Mouse (Mus musculus): Measurements from ENCODE around the gene Tnni1.

Gene Tnni1

DNA sequence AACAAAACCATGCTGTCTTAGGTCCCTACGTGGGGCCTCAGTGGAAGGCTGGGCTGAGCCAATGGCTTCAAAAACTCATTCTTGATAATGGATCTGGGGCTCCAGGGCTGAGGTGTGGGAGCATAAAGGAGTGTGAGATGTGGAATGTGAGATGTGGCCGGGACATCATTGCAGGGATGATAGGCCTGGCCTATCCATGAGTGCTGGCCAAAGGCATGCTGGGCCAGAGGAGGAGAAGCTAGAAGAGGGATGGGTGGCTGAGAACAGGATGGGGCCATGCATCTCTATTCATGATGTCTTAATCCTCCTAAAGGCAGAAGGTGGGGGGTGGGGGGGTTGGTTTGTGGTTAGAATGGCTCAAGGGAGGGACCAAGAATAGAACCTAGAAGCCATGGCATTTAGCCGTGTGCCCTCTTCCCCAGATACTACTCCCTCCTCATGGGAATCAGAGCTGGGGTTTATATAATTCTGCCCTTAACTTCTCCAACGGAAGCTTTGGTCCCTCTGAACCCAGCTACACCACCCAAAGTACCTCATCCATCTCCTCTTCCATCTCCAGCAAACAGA lies 11.8 kb upstream of the Tnni1 start:
- DNase-seq = no peak

DNA sequence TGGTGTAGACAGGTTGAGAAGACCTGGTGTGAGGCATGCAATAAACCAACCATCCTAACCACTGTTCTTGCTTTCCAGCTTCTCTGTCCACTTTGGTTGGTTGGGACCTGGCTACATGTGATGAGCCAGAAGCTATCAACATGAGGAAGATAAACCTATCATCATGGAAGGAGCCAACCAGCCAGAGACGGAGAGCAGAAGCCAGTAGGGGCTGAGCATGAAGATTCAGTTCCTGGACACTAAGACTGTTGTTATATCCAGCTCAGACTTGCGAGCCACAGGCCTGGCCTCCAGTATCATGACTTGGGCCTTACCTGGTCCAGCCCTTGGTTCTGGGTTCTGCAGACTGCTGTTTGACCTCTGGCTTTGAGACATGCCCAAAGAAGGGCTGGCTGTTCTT lies 10.8 kb upstream of the Tnni1 start:
- DNase-seq = no peak

DNA sequence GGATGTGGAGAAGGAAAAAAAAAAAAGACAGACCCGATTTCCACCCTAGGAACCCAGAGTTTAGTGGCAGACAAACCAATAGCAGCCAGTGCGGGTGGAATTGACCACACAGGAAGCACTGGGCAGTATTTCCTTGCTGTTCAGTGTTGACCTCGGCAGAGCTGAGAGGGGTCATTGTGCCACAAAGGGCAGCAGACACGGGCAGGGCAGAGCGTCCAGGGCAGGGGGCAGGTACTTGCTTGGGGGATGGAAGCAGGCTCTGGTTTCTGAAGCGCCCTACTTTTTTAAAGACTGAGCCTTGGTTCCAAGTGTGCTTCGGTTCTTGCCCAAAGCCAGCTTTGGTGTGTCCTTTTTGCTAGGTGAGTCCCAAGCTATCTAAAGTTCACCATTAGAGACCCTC lies 9.0 kb upstream of the Tnni1 start:
- DNase-seq = no peak

DNA sequence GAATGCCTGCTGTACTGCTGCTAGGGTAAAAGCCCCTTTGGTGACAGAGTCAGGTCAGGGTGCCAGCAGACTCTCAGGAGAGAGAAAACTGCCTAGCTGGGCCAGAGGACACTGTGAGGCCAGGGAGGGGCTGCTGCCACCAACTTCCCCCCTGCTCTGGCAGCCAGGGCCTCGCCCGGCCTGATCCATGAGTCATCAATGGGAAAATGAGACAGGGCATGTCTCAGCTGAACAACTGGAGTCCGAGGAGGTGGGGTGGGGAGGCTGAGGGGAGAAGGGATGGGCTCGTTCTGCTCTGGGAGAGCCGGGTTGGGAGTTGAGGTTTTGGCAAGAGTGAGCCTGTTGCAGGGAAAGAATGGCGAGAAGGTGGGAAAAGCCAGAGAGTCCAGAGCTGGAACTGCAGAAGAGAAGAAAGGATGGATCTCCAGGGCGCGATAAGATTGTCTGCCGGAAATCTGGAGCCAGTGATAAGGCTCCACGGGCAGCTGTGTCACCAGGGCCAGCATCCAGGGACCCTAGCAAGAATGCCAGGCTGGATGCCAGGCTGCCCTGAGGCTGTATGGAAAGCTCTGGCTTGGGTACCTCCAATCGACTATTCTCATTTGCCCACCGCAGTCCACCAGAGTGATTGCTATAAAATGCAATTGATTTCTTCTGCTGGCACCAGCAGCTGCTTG lies 8.2 kb upstream of the Tnni1 start:
- no peak for DNase-seq

DNA sequence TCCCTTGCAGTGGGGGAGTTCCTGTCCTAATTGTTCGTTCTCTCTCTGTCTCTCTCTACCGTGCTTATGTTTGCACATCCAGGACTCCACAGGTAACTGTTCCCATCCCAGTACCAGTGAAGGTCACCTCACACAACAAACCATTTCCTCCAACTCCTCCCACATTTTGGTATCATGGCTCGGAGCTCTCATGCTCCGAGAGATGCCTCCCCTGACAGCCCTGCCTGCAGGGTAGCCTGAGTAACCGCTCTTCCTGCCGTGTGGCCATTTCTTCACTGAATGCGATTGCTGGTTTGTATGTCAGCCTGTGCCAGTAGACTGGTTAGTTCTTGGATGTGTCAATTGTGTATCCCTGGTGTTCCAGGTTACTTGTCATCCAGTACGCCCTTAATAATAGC lies 7.7 kb upstream of the Tnni1 start:
- no peak for DNase-seq

DNA sequence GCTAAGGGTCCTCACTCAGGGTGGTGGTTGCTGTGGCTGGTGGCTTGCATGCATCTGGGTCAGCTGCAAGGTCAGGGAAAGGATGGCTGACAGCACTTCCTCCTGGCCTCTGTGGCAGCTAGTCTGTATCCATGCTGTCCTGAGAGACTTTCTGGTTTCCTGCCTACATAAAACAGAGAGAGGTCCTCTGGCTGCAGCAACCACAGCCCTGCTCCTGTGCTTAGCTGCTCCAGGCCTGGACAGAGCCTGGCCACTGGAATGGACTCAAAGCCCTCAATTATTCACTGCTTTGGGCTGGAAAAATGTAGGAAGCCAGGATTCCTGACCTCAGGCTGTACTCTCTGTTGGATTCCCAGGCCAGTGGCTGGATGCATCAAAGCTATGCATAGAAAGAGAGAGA lies 2.6 kb upstream of the Tnni1 start:
- no peak for DNase-seq

DNA sequence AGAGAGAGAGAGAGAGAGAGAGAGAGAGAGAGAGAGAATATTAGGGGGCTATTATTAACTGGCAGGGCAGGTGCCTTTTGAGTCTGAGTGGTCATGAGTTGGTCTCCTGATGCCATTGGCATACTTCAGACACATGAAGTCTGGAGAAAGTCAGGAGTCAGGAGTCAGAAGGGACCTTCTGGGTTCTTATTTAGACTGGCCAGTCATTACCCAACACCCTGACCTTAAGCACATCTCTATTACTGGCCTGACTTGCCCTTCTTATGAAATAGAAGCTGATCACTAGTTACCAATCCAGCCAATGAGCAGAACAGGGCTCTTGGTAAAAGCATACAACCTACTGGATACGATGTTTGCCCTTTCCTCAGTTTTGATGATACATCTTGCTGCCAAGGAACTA lies 2.2 kb upstream of the Tnni1 start:
- DNase-seq = no peak

DNA sequence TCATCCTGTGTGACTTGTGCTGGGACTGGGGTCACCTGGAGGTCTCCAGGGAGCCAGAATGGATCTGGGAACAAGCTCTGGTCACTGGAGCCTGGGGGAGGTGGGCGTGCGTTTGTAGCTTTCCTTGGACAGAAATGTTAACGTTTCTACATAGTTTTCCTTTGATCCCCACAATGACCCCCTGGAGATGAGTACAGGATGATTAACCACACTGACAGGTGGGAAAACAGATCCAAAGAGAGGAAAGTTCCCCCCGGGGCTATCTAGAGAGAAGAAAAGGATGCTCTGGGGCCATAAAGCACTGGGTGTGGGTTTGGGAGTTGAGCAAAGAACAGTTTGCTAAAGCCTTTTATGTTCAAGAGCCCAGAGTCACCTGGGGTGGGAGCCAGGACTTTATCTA lies 1.4 kb downstream of the Tnni1 start:
- DNase-seq = no peak

DNA sequence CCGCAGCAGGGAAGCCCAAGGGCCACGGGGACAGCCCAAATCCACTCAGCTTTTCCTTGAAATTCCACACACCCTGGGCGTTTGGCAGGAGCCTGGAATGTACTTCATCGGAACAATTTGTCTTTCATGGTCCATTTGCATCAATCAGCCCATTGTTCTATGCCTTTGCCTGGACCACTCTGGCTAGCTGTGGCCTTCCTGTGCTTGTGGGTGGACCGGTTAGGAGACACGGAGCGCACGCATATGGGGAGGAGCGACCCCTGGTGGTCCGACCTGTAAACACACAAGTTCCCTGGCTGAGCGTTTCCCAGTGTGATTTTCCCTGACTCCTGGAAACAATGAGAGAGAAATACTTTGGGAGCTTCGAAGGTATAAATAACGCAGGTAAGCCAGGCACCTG lies 2.0 kb downstream of the Tnni1 start:
- peak; percentile 23 for DNase-seq

DNA sequence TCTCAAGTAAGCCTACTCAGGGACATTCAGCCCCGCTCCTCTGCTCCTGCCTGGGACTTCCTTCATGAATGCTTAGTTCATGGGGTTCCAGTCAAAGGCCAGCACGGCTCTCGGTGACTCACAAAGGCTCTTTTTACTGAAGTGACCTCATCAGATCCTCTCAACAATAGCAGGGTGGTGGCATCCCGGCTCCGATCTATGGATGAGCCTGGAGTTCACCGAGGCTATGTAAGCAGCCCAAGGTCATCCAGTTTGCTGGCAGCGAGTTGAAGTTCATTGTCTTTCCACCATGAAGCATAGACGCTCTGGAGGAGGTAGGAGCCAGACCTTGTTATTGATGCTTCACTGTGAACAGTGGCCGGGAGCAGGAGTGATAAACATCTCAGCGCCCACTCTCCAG lies 3.6 kb downstream of the Tnni1 start:
- DNase-seq = peak; percentile 14

DNA sequence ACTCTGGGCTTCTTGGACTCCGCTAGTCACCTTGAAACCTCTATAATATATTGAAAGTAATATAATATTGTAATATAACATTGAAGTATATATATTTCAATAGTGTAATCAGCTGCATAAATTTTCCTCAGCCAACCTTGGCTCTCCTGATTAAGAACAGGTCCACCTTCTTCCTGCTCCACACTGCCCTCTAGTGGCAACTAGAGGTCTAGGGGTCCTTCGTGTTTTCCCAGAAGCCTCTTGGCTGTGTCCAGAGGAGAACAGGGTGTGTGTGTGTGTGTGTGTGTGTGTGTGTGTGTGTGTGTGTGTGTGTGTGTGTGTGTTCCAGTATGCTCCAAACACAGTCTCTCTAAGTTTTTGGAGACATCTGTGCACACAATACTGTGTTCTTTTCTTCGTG lies 8.6 kb downstream of the Tnni1 start:
- DNase-seq = no peak

DNA sequence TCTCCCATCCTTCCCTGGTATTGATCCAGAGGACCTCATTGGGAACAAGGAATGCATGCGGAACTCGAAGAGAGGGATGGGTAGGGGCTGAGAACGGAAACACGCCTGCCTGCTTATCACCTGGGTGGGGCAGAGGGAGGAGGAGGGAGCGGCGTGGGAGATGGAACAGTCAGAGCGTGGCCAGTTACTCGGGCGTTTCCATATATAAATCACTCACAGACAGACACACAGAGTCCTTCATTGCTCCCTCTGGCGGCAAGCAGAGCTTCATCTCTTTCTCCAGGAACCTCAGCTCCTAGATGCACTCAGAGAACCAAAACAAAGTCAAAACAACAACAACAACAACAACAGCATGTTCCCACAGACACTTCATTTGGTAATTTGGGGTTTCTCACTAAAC lies 9.5 kb downstream of the Tnni1 start:
- no peak for DNase-seq

DNA sequence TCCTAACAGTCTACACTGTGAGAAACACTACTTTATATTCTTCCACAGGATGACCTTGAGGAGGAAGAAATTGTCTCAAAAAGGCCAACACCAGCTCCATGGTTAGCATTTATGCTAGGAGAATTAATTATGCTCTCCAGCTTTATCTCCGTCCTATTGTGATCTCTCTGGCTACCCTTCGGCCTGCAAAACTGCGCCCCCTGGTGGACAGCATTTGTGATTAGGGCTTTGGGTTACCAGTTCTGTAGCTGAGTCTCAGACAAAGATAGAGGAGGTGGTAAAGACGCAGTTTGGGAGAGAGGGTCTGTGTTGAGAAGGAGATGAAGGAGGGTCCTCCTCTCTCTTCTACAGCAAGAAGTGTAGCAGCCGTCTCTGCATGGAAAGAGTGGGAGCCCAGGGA lies 10.6 kb downstream of the Tnni1 start:
- no peak for DNase-seq

DNA sequence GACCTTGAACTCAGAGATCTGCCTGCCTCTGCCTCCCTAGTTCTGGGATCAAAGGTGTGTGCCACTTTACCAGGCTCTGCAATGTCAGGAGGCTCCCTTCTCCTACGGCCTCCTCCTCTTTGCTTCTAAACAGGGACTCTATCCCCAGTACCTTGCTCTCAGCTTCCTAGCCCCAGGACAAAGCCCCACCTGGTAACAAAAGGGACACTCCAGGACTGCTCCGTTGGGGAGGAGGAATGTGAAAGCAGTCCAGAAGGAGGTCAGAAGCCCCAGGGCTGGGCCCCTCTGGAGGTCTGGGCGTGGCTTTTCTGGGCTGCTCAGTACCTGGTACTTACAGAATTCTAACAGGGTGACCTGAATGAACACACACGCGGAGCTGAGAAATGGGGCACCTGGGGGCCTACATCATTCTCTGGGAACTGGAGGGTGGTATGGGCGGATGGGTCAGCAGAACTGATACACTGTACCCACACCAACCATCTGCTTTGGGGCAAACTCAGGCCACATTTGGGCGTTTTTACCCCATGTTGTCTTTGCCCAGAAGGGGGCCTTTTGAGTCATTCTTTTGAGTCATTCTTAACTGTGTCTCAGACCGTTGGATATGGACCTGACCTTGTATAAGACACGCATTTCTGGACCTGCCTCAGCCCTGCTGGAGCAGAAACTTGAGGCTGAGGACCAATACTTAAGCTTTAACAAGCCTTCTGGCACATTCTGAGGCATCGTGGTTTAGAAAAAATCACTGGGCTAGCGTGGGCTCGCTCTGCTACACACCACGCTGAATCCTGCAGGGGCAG lies 13.1 kb downstream of the Tnni1 start:
- no peak for DNase-seq

DNA sequence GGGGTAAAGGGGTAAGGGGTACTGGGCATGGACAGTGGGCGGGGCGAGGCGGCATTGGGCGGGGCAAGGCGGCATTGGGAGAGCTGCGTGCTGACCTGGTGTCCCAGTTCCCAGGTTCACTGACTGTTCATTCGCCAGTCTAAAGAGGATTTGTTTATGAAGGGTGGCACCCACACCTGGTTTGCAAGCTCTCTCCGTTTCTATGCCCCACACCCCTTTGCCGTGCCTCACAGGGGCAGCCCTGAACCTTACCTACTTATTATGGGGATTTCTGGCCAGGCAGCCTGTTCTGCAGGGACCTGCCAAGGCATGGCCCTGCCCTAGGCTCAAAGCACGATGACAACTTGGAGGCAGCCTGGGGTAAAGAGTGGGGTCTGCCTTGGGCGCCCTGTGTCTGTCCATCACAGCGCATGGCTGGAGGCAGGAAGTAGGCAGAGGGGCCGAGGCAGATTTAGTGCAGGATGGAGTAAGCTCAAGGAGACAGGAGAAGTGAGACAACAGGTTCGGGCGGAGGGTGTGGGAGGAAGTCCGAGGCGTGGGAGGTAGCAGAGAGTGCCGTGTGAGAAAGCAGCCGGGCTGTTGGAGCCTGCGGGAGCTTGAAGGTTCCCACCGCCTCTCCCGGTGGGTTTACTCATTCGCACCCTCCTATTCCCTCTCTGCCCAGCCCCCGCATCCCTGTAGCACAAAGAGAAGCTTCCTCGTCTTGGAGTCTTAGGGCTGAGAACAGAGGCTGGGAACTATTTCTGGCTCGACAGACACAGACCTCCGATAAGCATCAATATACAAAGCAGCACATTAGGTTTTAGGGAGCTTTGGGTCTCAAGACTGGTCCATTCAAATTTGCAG lies 14.4 kb downstream of the Tnni1 start:
- DNase-seq = no peak

DNA sequence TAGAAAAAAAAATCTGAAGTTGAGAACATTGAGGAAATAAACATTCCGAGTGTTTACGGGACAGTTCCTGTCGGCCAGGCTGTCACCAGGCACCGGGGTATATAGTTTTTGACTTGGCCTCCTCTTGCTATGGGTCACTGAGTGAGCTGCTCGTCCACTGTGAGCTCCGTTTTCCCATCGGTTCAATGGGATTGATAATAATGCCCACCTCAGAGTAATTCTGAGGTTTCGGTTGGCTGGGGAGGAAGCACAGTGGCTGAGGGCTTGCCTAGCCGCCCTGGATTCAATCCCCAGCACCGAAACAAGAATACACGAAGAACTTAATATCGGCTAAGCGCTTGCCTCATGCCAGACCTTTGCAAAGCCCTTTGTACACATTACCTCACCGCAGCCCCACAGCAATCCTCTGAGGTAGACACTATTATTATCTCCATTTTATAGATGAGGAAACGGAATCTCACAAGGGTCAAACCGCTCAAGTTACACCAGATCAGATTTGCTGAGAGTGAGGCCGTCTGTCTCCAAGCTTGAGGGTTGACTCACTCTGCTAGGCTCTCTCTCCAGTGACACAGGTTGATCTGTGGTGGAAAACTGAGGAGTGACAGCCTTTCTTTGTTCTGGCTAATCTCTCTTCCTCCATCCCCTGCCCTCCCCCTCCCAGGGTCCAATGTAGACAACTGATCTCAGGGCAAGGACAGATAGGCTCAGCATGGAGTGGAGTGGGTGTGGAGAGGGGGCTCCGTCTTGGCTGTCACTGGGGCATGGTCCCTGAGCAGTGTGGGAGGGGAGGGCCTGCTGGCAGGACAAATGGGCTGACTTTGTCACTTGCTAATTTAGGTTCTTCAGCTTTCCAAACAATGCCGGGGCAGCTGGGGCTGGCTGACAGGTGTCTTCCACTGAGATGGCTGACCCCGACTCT lies 15.2 kb downstream of the Tnni1 start:
- DNase-seq = no peak

DNA sequence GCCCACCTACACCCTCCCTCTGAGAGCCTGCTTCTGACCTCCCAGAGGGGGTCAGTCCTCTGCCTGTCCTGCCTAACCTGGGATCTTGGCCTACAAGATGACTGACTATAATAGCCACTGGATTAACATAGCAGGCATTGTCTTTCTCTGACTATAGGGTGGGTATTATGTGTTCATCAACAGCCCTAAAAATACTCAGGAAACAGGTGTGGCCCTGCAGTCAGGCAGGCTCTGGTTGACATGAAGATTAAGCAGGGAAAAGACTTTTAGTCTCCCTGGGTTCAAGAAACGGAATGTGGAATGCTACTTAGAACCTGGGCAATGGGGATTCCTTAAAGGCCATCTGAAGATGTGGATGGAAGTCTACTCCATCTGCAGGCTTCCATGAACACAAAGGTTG lies 19.3 kb downstream of the Tnni1 start:
- no peak for DNase-seq

DNA sequence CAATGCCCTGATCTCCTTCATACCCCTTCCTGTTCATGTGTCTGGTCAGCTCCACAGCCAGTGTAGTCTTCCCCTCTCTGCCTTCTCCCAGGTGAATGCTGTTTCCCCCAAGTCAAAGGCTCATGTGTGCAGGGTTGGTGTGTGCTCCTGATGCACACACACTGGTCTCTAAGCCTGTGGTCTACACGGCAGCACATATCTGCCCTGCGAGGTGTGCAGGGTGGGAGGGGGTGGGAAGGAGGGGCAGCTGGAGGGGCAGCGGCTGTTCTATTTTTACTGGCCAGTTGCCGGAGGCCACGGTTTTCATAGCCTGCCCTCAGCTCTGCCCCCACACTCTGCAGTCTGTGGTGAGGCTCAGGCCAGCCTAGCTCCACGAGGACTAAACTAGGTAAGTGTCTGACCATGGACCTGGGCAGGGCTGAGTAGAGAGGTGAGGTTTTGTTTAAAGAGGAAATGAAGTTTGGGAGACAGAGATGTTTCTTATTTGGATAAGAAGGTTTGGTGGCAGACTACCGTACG lies 19.9 kb downstream of the Tnni1 start:
- no peak for DNase-seq

DNA sequence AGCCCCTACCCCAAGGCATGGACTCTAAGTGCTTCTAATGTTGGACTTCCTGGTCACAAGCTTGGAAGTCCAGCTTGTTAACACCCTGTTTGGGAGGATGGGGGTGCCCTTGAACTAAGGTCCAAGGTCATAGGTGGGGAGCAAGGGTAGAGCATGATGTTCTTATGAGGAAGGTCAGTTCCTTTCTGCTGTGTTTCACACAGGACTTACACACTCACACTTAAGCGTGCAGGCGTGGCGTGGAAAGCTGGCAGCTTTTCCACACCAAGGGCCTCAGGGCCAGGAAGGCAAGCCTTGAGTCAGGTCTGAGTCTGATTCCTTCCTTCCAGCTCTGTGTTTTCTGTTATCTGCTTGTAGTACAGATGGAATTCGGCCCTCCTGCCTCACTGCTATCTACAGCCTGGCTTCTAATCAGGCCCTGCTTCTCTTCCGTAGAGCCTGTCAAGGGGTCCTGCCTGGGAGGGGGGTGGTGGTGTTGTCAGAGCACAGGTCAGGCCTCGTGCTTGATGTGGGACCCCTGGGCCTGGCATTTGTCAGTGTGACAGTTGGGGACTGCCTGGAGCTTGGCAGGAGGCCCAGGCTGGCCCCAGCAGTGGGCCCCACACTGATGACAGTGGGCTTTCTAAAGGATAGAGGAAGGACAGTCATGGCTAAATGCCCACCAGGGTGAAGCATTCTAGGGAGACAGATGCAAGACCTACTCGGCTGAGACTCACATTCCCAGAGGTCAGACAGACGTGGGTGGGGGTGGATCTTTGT lies 21.1 kb downstream of the Tnni1 start:
- DNase-seq = no peak

DNA sequence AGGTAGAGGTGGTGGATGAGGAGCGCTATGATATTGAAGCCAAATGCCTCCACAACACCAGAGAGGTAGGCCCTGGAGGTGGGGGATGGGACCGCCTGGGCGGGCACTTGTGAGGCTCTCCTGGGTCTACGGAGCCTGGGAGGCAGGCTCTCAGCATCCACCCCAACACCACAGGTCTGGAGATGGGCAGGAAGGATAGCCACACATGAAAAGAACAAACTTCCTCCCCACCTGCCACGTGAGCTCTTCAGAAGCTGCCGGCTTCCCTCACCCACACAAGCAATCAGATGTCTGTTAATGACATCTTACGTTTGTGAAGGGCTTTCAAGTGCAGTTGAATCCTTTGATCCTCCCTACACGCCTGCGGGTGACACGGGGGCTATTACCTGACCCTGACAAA lies 28.3 kb downstream of the Tnni1 start:
- DNase-seq = no peak

DNA sequence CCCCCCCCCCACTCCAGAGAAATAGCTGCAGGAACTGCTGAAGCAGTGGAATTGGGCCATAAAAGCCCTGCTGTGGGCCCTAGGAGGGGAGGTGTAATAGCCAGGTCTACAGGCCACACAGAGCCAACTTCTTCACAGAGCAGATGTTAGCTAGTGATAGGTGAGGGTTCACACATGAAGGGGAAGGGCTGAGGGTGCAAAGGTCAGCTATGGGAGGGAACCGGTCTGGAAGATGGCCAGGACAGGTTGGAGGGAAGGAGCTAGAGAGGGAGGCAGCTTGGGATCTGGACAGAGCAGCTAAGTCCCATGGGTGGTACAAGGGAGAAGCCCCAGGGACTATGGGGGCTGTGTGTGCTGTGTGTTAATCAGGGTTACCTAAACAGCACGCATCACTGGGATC lies 30.9 kb downstream of the Tnni1 start:
- no peak for DNase-seq

Measured in cerebellum, adult 11-12 months (tissue).